Mouse (Mus musculus) brain, embryonic 18.5 days (tissue): ENCODE data around the gene Fsip1.

Experiments used
- DNase-seq: peaks from one replicate; pipeline ENCODE4 v3.0.0-alpha.2; 2012; ENCODE audit warnings: low read depth, low spot score

Fsip1 gene

DNA sequence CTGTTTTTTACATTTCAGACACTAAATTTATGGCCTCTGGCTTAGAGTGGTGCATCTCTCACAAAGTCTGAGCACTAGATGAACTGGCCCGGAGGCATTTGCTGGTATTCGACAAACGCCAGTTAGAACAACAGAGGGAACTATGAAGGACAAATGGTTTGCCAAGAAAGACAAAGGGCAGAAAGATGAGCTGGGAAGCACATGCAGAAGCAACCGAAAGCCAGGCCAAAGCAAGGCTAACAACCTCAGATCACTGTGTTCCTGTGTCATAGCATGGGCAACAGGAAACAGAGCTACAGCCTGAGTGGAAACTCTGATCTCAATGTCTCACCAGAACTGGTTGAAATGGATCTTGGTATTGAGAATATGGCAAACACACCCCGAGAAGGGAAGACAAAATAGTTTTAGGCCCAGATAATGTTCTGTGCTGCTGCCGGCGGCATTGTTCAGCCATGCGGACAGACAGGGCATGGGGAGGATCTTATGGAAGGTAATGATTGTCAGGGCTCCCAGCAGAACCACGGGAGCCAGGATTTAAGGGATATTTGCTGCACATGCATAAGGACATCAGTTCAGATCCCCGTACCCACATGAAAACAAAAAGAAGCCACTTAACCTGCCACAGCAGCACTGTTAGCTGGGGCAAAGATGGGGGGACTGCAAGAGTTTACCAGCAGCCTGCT is 169.6 kb downstream of the Fsip1 start:
- DNase-seq = no peak

DNA sequence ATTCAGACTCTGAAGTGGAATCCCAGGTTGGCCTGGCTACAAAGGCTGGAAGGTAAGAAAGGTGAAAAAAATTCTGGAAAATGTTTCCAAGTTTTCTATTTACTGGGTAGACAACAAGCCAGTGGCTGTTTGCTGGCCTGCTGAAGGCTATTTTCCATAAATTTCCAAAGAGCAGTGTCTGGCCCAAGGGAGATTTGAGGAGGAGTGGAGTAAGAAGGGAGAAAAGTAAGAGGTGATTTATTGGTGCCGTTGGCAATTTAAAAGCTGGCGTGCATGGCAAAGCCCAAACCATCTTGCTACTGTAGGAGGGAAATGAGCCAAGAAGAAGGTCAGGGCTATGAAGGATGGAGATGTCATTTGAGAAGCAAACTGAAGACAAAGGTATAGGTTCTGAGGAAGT is 171.1 kb downstream of the Fsip1 start:
- no peak for DNase-seq

GRCm38 (mm10) chr2:118084693-118085092 is 172.1 kb downstream of the Fsip1 start:
- DNase-seq = no peak

DNA sequence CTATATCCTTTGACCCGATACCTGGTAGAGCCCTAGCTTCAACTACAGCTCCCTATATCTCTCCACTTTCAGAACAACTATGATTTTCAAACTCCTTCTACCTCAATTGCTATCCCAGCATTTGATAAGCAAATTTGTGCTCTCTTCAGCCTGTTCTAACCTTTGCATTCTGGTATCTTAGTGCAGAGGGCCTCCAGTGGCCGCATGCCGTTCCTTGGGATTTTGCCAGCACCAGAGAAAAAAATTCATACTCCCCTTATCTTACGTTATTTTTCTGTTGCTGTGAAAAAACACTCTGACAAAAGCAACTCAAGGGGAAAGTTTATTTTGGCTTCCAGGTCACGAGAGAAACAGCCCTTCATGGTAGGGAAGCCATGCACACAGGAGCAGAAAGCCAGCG is 173.1 kb downstream of the Fsip1 start:
- DNase-seq = no peak

DNA sequence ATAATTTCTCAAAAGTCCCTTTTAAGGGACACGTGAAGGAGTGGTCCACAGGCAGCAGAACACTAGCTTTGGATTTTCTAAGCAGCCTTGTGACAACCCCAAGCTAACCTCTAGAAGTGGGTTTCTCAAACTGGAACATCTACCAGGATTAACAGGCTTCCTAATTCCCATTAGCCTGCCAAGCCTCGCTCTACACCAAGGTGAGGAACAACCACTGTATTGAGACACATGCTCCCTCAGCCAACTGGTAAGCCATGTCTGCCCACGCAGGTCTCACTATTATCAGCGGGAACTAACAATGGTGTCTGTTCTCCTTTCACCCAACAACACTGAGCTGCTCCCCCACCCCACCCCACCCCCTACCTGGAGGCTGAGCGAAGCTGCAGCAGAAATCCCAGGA is 175.2 kb downstream of the Fsip1 start:
- DNase-seq = no peak
